Mouse (Mus musculus) stomach, postnatal 0 days (tissue): ENCODE measurements around the gene Sprtn.

Experiments used
- CTCF ChIP-seq: IDR thresholded peaks from 2 replicates; pipeline ENCODE4 v1.5.1; 2016; ENCODE audit warnings: antibody characterized with exemption, low read depth, mild to moderate bottlenecking, moderate library complexity
- EP300 ChIP-seq: optimal IDR thresholded peaks from 2 replicates; pipeline ENCODE3; 2016; ENCODE audit warnings: antibody characterized with exemption

DNA sequence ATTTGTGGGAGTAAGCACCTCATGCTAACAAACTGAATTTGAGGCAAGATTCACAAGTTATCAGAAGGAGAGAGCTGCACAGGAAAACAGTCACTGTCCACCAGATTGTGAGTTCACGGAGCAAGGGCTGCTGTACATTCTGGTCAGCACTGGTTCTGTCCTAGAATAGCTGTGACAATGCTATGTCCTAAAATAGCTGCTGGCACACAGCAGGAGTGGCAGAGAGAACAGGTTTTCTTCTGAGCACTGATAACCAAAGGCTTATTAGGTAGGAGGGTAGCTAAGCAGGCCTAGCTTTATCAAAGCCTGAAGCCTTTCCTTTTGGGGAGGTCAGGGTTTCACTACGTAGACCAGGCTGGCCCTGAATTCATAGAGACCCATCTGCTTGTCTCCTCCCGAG lies 37.5 kb upstream of the Sprtn start:
- TF ChIP-seq CTCF (no peak), EP300 (no peak)
